Mouse (Mus musculus) stomach, embryonic 14.5 days (tissue): ENCODE measurements around the gene Ptgds. TPM values are rescaled to one million over a fixed set of nuclear protein-coding genes. Genes with fewer than 3 reads are reported as not detected.

Experiments used
- ATAC-seq: fragments of 200-750 bp; cut with Nextera tagmentation; 2 replicates; pipeline ENCODE4 v1.8.0; 2017; ENCODE audit warnings: low read depth, moderate TSS enrichment; ENCODE audit not compliant: insufficient number of reproducible peaks, insufficient read depth, low FRiP score
- H3K27ac ChIP-seq: fragments of 300-500 bp; sonication (generic); 2 replicates; pipeline ENCODE4 v1.5.1; 2014; ENCODE audit warnings: mild to moderate bottlenecking, low read length, moderate library complexity, mixed read lengths
- H3K27me3 ChIP-seq: fragments of 300-500 bp; sonication (generic); 2 replicates; pipeline ENCODE4 v1.6.1; 2014; ENCODE audit warnings: low read length, control low read depth, mixed read lengths; ENCODE audit not compliant: control insufficient read depth, insufficient read depth
- H3K36me3 ChIP-seq: fragments of 300-500 bp; sonication (generic); 2 replicates; pipeline ENCODE4 v1.6.1; 2014; ENCODE audit warnings: mild to moderate bottlenecking, control low read depth, low read length, moderate library complexity, mixed read lengths; ENCODE audit not compliant: control insufficient read depth, insufficient read depth
- H3K4me1 ChIP-seq: fragments of 300-500 bp; sonication (generic); 2 replicates; pipeline ENCODE4 v1.6.1; 2014; ENCODE audit warnings: low read length, control low read depth, mixed read lengths; ENCODE audit not compliant: control insufficient read depth, insufficient read depth
- H3K4me2 ChIP-seq: fragments of 300-500 bp; sonication (generic); replicated peaks from 2 replicates; pipeline ENCODE4 v1.6.1; 2014; ENCODE audit warnings: low read depth, low read length, control low read depth
- H3K4me3 ChIP-seq: fragments of 300-500 bp; sonication (generic); 2 replicates; pipeline ENCODE4 v1.5.1; 2014; ENCODE audit warnings: low read depth, low read length, control low read depth
- H3K9ac ChIP-seq: fragments of 300-500 bp; sonication (generic); replicated peaks from 2 replicates; pipeline ENCODE4 v1.6.1; 2014; ENCODE audit warnings: low read depth, mild to moderate bottlenecking, control low read depth, low read length, moderate library complexity, mixed read lengths
- H3K9me3 ChIP-seq: fragments of 300-500 bp; sonication (generic); 2 replicates; pipeline ENCODE4 v1.6.1; 2016; ENCODE audit warnings: low read depth, low read length, control low read depth; ENCODE audit not compliant: control insufficient read depth
- WGBS: fragments of 180-500 bp; shearing (Covaris S2); extraction: QIAGEN DNeasy Blood & Tissue Kit; methylation state at CpG from one replicate; pipeline ENCODE4 v1.1.7; 2014; 5-methylcytosine and 5-hydroxymethylcytosine counted together
- polyA plus RNA-seq: library from polyadenylated mRNA; unstranded; fragments of >200 nt; fragmentation: Nextera tagmentation; extraction: Ambion mirVana; gene quantifications from 2 replicates; pipeline ENCODE4 v1.2.1, GENCODE M21; 2014

Gene Ptgds
- polyA plus RNA-seq, 1 experiment from 2014 or later, result 5.3 TPM

DNA sequence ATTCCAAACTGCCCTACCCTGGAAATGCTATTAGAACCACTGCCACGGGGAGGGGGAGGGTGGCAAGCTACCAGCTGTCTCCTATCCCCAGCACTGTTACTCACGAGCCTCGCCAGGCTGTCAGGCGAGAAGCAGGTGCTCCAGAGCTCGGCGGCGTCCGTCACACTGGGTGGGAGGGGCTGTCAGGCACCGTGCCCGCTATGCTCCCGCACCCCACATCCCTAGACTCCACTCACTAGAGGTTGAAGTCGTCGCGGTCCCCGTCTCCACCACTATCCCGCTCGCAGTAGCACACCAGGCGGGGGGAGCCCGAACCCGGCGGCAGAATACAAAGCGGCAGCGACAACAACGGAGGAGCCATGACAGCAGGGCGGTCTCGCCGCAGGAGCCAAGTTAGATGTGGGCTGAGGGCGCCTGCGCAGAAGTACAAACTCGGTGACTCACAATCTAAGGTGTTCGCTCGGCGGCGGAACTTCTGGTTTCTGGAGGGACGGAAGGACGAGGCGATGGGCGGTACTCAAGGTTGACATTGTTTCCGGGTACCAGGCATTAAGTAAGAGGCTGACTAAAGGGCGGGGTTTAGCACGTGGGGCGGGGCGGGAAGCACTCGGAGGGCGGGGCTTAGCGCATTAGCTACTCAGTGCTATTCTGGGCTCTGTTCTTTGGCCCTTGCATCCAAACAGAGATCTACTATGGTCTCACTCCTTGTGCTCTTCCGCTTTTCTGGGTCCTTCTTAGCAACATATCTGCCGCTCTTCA lies 9.1 kb downstream of the Ptgds start, which contains the start of gene Paxx:
TSS of gene Paxx (minus strand) at position 544 of the 759 bp plus-strand sequence.
- H3K4me2 ChIP-seq, result peak within 1 kb of the TSS; percentile 55
- WGBS, result under 1% methylated on average over 48 of the region's 48 CpGs
- peak; percentile 90 for ATAC-seq
- no peaks in the 10 kb centered on the region for H3K9me3 ChIP-seq
- peaks cover 17% of the 10 kb centered on the region for H3K4me1 ChIP-seq
- H3K9ac ChIP-seq, result peak within 1 kb of the TSS; percentile 39
- peaks cover 6% of the 10 kb centered on the region for H3K36me3 ChIP-seq
- H3K27me3 ChIP-seq, result no peaks in the 10 kb centered on the region
- H3K27ac ChIP-seq, result peak within 1 kb of the TSS; percentile 75; the same call in 1 of the 2 replicates
- H3K4me3 ChIP-seq, result peak within 1 kb of the TSS; percentile 47

DNA sequence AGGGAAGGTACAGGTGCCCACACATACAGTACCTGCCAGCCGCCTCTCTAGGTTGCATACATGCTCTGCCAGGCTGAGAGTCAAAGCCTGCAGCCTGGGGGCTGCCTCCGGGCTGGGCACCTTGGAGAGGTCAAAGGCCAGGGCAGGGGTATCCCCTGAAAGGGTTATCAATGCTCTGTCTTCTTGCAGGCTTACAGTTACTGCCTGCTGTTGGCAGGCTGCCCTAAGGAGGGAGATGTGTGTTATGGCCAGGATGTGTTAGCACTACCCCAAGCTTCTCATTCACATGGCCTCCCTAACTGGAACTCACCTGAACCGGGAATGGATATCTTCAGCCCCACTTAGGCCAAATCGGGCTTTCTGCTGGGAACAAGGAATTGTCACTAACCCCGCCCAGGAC lies 9.7 kb downstream of the Ptgds start:
- Histone ChIP-seq H3K36me3 (peaks cover 6% of the 10 kb centered on the region), H3K4me2 (peak overlapping the region; percentile 55), H3K9ac (peak overlapping the region; percentile 39), H3K27ac (peak overlapping the region; percentile 75; the same call in 1 of the 2 replicates), H3K4me3 (peak overlapping the region; percentile 47), H3K9me3 (no peaks in the 10 kb centered on the region), H3K27me3 (no peaks in the 10 kb centered on the region), H3K4me1 (peaks cover 17% of the 10 kb centered on the region)
- no peak for ATAC-seq
- WGBS, result 28% methylated on average over 5 of the region's 5 CpGs

DNA sequence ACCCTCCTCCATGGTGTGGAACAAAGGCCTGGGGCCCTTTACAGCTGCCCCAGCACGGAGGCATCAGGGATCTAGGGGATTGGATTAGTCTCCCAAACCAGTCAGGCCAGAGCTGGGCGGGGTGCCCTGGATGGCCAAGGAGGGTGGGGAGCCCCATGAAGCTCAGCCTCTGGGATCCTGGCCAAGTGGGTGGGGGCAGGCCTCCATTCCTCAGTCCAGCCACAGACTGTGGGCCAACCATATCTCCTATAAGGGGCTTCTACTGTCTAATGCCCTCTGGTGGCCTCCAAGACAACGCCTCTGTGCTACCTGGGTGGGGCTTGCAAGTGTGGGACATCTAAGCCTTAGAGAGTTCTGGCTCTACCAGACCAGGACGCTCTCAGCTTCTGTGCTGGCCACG lies 10.9 kb downstream of the Ptgds start:
- peak; percentile 42 for ATAC-seq
- H3K36me3 ChIP-seq, result peaks cover 6% of the 10 kb centered on the region
- no peak overlapping the region for H3K27ac ChIP-seq
- H3K9ac ChIP-seq, result no peak overlapping the region
- H3K4me2 ChIP-seq, result no peak overlapping the region
- H3K4me3 ChIP-seq, result no peak overlapping the region
- 58% methylated on average over 5 of the region's 5 CpGs for WGBS
- no peaks in the 10 kb centered on the region for H3K27me3 ChIP-seq
- no peaks in the 10 kb centered on the region for H3K9me3 ChIP-seq
- peaks cover 17% of the 10 kb centered on the region for H3K4me1 ChIP-seq

DNA sequence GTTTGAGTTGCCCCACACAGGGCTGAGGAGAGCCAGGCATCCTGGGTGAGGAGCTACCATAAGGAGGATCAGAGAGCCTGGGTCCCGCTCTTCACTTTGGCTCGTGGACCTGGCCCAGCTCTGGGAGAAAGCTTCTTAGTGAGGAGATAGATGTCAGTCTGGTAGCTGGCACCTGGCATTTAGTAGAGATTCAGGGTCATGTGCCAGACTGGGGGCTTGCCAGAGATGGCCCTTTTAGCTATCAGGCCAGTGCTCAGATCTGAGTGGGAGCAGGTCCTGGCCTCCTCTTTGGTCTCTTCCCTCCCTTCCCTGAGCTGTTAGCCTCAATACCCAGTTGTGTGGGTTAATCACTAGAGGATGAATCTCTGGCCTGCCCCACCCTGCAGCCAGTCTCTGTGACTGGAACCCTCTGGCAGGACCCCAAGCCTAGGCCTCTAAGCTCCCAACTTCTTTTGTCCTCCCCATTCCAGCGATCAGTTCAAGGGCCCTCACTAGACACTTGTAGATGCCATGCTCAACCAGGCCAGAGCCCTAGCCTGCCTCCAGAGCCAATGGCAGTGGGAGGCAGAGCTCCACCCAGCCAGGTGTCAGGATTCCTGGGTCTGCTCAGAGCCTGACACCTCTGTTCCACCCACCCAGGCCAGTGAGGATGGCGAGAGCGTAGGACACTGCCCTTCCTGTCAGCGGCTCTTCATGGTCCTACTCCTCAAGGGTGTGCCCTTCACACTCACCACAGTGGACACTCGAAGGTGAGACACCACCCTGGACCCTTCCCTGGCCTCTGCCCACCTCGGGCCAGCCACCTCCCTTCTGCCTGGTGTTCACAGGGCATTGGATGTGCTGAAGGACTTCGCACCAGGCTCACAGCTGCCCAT lies 12.6 kb downstream of the Ptgds start:
- peaks cover 17% of the 10 kb centered on the region for H3K4me1 ChIP-seq
- H3K27me3 ChIP-seq, result no peaks in the 10 kb centered on the region
- H3K27ac ChIP-seq, result no peak overlapping the region
- H3K4me3 ChIP-seq, result no peak overlapping the region
- H3K9ac ChIP-seq, result no peak overlapping the region
- WGBS, result 80% methylated on average over 9 of the region's 9 CpGs
- ATAC-seq, result no peak
- H3K36me3 ChIP-seq, result peaks cover 6% of the 10 kb centered on the region
- H3K9me3 ChIP-seq, result no peaks in the 10 kb centered on the region
- no peak overlapping the region for H3K4me2 ChIP-seq

DNA sequence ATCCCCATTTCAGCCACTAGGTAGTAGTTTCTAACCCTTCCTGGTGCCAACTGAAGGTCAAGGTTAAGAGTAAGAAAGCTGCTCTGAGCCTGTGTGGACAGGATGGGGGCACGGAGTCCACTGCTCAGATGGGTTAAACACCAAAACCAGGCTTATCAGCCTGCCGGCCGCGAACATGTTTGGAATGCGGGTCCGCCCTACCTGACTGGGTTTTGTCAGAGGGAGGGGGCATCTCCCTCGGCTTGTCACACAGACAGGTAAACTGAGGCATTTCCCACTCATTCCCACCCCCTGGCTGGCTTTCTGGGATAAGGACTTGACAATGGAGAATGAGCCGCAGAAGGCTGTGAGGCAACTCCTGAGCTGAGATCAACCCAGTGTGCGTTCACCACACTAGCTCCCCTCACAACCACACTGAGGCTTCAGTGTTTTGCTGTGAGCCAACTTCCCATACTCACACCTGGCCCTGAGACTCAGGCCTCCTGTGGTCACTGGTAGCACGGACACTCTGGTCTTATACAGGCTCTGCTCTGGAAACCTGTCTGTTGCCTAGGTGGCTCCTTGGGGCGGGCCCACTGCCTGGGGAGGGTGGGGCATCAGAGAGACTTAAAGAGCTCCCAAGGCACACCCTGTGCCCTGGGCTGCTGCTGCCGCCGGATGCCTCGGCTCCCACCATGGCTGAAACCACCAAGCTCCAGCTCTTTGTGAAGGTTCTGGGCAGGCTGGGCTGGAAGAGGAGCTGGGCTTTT lies 13.5 kb downstream of the Ptgds start, which contains the start of gene Clic3:
TSS of gene Clic3 (plus strand) at position 634 of the 749 bp plus-strand sequence.
- ATAC-seq, result no peak
- no peaks in the 10 kb centered on the region for H3K9me3 ChIP-seq
- peaks cover 14% of the 10 kb centered on the region for H3K4me1 ChIP-seq
- H3K27me3 ChIP-seq, result no peaks in the 10 kb centered on the region
- H3K27ac ChIP-seq, result no peak within 1 kb of the TSS
- peaks cover 6% of the 10 kb centered on the region for H3K36me3 ChIP-seq
- no peak within 1 kb of the TSS for H3K9ac ChIP-seq
- WGBS, result 50% methylated on average over 14 of the region's 14 CpGs
- no peak within 1 kb of the TSS for H3K4me2 ChIP-seq
- no peak within 1 kb of the TSS for H3K4me3 ChIP-seq

DNA sequence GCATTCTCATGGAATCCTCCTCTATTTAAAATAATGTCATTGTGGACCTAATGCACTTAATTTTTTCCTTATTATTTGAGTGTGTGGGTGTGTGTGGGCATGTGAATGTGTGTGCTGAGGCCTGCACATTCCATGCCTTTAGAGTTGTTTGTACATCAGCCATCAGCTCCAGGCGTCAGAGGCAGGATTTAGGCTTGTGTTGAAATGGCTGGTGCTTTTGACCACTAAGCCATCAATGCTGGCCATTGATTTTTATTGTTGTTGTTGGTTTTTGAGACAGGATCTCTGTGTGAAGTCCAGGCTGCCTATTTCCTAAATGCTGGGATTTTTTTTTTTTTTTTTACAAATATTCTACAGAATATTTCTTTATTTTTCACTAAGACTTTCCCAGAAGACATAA lies 16.9 kb downstream of the Ptgds start:
- ATAC-seq, result no peak
- Histone ChIP-seq H3K36me3 (no peaks in the 10 kb centered on the region; the same call in 1 of the 2 replicates), H3K4me1 (no peaks in the 10 kb centered on the region), H3K4me2 (no peak overlapping the region), H3K9ac (no peak overlapping the region), H3K4me3 (no peak overlapping the region), H3K9me3 (no peaks in the 10 kb centered on the region), H3K27ac (no peak overlapping the region), H3K27me3 (no peaks in the 10 kb centered on the region)
- 38% methylated on average over 1 of the region's 1 CpGs for WGBS

DNA sequence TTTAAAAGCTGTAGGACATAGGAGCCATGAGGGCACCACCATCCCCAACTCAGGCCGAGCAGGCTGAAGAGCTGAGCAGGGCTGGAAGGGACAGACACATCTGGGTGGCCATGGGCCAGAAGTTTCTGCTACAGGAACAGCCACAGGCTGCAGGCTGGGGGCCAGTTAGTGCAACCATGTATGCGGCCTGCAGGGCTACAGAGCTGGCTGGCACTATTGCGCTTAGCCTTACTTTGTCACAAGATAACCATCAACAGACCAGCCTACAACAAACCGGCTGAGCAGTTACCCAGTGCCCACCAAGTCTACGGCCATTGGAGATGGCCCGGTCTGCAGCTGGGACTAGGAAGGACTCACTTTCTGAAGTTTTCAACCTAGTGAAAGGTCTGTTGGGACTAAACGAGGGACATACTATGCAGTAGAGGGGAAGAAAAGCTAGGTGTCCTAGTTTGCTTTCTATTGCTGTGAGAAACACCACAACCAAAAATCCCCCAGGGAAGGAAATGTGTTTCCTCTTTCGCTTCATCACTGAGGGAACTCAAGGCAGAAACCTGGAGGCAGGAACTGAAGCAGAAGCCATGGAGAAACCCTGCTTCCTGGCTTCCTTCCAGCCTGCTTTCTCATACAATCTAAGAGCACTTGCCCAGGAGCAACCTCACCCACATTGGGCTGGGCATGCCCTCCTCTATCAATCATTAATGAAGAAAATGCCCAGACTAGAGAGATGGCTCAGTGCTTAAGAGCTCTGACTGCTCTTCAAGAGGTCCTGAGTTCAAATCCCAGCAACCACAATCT lies 18.8 kb downstream of the Ptgds start:
- no peak for ATAC-seq
- Histone ChIP-seq H3K9me3 (no peaks in the 10 kb centered on the region), H3K27me3 (no peaks in the 10 kb centered on the region), H3K4me2 (no peak overlapping the region), H3K9ac (no peak overlapping the region), H3K4me1 (no peaks in the 10 kb centered on the region), H3K4me3 (no peak overlapping the region), H3K36me3 (no peaks in the 10 kb centered on the region), H3K27ac (no peak overlapping the region)
- WGBS, result 82% methylated on average over 8 of the region's 8 CpGs
